Mouse (Mus musculus) thymus, adult 18-20 months (tissue): Measurements from ENCODE around the gene Pde4a.
"Not testable (repeated sequence)": the region's sequence is repeated elsewhere in the genome, so short reads cannot be mapped to it uniquely, and the experiment has no call there.

Source experiments
- DNase-seq, 2 experiments: peaks; one replicate each; pipeline ENCODE4 v3.0.0; 2022; ENCODE audit warnings: mixed read lengths in 2 of 2

Gene Pde4a

DNA sequence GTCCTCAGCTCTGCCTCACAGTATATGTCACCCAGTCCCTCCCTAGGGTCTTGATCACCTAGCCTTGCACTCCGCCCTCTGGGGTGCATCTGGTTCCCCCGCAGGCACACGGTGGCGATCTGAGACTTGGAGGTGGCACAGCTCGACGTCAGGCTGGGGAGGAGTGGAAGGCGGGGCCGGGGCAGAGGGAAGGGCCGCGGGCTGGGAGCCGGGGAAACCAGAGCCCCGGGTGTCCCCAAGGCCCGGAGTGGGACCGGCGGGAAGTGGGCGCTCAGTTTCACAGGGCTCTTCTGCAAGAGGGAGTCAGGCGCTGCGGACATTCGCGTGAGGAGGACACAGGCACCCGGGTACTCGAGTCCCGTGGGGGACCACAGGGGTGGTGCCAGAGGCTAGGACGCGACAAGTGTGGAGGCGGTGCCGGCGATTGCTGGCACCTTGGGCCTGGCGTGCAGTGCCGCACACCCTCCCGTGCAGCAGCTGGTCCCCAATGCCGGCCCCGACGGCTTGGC is 18.4 kb downstream of the Pde4a start:
- peak; percentile 43 to 45 for DNase-seq

DNA sequence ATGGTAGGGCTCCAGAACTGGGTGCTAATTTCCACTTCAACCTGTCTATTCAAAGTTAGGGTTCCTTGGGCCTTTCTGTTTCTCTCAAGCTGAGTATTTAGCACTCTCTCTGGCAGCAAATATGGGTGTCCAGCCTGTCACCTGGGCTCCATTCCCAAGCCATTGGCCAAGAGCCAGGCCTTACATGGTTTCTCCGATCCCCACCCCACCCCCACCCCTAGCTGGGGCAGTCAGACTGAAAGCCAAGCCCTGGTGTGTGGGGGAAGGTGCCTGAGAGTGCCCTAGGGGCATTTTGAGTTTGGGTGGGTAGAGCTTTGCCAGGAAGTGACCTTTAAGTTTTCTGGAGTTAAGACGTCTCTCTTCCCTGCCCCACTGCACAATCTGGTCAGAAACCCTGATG is 19.2 kb downstream of the Pde4a start:
- no peak for DNase-seq

DNA sequence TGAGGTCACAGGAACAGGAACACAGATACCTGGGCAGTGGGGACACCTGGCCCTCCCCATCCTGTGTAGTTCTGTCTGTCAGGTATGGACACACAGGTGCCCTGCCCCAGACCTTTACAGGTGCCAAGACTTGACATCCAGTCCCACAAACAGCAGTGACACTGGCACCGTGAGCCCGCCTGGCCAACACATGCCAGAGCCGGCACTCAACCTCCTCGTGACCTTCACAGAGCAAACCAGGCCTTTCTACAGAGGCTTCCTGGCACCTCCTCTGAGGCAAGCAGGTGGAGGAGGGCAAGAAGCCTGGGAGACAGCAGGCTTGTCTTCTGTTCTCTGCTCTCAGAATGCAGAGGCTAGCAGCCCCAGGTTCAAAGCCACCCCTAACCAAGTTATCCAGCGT is 19.9 kb downstream of the Pde4a start:
- no peak for DNase-seq

DNA sequence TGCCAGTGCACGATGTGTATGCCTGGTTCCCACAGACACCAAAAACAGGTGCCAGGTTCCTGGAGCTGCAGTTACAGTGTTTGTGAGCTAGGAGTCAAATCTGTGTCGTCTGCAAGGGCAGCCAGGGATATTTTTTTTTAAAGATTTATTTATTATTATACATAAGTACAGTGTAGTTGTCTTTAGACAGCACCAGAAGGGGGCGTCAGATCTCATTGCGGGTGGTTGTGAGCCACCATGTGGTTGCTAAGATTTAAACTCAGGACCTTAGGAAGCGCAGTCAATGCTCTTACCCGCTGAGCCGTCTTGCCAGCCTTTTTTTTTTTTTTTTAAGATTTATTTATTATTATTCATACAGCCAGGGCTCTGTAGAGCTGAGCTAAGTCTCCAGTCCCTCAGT is 24.4 kb downstream of the Pde4a start:
- no peak for DNase-seq

DNA sequence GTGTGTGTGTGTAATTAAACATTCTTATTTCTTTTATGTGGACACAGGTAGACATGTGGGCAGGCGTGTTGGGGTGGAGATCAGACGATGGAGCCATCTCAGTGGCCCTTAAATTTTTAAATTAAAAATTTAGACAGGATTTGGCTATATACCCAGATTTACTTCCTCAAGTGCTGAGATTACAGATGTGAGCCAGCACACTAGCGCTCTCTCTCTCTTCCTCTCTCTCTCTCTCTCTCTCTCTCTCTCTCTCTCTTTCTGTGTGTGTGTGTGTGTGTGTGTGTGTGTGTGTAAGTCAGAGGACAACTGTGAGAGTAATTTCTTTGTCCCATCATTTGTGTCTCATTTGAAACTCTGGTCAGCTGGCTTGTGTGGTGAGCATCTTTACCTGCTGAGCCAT is 25.2 kb downstream of the Pde4a start:
- no peak for DNase-seq

DNA sequence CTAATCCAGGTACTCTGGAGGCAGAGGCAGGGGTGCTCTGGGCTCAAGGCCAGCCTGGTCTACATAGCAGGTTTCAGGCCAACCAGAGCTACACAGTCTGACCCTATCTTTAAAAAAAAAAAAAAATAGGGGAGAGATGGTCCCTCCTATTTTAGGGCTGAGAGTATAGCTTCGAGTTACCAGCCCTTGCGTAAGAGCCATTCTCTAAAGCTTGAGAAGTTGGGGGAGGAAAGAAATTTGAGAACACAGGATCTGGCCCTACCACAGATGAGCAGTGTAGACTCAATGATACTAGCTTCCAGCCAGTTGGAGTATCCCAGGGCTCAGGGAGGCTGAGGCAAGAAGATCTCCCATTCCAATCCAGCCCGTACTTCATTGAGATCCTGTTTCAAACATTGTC is 28.3 kb downstream of the Pde4a start:
- no peak for DNase-seq

DNA sequence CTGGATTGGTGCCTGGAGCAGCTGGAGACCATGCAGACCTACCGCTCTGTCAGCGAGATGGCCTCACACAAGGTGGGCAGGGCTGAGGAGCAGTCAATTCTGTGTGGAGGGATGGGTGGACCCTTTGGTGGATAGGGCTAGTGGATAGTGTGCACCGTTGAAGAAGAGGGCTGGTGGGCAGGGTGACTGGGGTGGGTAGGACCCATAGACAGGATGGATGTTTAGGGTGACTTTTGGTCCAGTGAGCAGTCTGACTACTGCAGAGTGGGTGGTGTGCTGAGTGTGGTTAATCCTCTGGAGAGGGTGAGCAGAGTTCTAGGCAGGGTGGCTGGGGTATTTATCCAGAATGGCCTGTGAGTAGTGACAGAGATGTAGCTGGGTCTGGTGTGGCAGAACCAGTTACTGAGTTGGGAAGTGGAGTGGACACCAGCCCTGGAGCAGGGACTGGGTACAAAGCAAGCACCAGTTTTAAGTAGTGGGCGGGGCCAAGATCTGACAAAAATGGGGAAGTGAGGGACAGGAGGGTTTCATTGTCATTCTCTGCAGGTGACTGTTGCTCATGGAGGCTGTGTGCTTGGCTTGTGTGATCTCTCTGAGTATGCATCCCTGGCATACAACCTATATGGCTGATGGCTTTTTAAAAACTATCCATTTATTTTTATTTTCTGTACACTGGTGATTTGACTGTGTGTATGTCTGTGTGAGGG is 29.4 kb downstream of the Pde4a start:
- no peak for DNase-seq

DNA sequence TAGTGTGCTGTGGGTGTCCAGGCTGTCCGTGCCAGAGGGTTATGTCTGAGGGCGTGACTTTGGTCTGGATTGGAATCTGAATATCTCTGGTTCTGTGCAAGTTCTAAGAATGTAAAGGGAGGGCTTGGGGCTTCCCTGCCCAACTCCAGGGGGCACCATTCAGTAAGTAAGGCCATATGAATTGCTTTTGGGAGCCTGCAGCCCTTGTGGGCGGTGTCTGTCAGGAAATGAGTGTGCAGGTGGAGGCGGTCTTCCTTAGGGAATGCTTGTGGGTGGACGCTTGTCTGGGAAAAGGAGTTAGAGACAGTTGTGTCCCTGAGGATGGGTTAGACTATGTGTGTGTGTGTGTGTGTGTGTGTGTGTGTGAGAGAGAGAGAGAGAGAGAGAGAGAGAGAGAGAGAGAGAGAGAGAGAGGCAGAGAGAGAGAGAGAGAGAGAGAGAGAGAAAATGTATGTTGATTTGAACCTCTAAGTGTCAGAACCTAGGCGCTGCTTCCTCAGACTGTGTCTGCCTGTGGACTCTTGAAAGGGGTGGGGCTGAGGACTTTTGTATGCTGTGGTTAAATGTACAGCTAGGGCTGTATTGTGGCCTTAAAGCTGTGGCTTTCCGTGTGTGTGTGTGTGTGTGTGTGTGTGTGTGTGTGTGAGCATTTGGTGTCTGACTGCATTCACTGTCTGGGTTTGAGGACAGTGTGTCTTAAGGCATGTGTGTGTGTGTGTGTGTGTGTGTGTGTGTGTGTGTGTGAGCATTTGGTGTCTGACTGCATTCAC is 30.4 kb downstream of the Pde4a start:
- DNase-seq, result not testable (repeated sequence)

DNA sequence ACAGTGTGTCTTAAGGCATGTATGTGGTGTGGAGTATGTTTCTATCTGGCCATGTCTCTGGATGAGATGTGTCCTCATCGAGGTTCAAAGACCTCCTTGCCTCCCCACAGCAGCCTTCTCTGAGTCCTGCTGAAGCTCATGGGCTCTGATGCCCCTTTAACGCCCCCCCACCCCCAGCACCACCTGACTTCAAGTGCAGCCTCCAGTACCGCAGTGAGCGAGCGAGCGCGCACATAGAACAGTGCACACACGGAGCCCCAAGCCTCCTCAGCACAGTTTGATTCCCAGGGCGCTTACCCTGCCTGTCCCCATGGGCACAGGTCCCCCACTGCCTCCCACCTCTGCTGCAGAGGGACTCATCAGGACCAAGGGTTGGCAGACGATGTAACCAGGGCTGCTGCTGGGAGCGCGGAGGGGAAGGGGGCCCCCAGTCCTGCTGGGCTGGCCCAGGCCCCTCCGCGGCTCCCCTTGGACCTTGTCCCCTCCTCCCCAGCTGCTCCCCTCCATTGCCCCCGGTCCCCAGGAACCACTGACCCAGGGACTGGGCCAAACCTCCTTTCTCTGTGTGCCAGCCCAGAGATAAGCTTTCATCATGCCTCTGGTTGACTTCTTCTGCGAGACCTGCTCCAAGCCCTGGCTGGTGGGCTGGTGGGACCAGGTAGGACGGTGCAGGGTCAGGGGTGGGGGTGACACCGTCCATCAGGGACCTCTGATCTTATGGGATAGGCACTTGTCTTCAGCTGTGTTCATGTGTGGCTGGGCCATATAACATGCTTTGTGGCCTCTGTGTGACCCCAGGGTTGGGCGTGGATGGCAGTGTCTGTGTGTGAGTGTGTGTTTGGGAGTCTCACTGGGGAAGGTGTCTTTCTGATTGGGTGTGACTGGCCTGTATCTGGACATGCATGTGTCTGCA is 31.3 kb downstream of the Pde4a start:
- DNase-seq, result no peak

DNA sequence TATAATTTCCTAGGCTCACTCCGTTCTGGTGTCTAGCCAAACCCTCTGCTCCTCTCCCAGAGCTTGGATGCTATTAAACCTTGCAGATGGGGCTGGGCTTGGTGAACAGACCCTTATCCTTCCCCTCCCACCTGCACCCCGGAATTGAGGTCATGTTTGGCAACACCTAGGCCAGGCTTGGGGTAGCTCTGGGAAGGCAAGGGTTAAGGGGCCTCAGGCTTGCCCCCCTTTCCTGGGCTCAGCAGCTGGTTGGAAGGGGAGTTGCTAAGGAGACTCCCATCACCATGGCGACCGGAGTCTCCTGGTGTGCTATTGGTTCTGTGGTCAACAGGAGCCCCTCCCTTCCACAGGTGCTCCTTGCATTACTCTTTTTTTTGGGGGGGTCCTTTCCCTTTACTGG is 32.5 kb downstream of the Pde4a start:
- no peak for DNase-seq

DNA sequence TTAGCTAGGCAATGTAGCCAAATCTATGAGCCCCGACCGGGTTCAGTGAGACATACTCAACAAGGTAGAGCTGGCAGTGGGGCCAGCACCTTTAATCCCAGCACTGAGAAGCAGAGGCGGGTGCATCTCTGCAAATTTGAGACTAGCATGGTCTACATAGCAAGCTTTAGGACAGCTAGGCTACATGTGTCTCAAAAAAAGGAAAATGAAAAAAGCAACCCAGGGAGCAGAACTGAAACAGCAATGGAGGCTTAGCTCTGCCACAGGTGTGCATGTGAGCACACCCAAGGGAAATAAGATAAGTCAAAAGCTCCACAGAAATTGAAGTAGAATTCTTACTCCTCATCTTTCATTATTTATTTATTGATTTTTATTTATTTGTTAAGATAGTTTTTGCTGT is 33.4 kb downstream of the Pde4a start:
- no peak for DNase-seq

DNA sequence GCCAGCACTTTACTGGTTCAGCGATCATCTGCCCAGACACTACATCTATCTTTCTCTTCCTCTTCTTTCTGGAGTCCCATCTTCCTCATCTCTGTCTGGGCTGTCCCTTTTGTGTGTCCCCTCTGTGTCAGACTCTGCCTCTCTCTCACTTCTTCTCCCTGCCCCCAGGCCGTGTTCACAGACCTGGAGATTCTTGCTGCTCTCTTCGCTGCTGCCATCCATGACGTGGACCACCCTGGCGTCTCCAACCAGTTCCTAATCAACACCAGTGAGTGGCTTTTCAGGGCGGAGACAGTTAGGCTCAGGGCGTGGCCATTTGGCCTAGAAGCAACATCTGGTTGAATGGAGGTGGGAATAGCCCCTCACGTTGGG is 38.6 kb downstream of the Pde4a start:
- DNase-seq, result no peak

DNA sequence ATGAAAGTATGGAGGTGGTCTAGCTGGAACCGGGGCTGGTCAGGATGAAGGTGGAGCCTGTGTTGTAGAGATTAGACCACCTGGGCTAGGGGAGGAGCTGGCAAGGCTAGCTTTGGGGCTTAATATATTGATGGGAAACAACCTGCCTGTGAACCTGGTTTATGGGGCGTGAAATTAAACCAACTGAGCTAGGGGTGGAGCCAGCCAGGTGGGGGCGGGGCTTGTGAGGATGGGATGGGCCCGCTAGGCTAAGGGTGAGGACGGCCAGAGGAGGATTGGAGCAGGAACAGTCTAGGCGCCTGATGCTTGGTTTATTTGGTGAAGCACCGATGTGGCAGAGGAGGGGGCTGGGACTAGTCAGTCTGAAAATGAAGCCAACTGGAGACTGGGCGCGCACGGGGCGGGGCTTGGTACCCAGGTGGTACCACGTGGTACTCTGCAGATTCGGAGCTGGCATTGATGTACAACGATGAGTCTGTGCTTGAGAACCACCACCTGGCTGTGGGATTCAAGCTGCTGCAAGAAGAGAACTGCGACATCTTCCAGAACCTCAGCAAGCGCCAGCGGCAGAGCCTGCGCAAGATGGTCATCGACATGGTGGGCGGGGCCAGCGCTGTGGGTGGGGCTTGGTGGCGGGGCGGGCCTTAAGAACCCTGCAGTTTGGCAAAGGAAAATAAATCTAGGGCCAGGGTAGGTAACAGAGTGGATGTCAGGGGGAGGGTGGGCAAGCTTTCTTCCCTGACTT is 39.2 kb downstream of the Pde4a start:
- no peak for DNase-seq

DNA sequence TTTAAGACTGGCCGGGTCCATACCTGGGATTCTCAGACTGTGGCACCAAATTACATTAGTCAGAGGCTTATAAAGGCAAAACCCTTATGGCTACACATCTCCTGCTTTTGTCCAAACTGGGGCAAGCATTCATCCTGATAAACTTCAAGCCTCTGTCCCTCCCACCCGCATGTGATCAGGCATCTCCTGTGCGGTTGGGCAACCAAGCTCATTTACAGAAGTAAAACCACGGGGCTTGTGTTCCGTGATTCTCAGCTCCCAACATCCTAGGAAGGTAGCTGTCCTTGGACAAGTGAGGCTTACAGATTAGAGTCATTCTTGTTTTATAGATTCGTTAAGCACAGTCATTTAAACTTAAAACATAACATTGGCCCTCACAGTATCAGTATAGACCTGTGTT is 41.3 kb downstream of the Pde4a start:
- DNase-seq, result no peak

DNA sequence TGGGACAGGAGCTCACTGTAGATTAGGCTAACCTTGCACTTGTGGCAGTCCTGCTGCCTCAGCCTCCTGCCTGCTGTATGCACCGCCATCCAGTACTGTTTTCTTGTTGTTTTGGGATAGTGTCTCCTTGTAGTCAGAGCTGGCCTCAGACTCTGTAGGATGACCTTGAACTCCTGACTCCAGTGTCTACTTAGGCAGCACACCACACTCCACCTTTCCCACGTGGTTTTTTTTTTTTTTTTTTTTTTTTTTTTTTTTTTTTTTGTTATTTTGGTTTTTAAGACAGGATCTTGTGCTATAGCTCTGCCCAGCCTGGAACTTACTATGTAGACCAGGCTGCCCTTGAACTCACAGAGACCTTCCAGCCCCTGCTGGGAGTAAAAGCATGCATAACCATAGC is 43.1 kb downstream of the Pde4a start:
- DNase-seq, result no peak

DNA sequence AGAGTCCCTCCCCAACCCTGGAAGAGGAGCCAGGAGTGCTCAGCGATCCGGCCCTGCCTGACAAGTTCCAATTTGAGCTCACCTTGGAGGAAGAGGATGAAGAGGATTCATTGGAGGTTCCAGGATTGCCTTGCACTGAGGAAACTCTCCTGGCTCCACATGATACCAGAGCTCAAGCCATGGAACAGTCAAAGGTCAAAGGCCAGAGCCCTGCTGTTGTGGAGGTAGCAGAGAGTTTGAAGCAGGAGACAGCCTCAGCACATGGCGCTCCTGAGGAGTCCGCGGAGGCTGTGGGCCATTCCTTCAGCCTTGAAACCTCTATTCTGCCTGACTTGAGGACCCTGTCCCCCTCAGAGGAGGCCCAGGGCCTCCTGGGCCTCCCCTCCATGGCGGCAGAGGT is 45.3 kb downstream of the Pde4a start:
- DNase-seq, result no peak

DNA sequence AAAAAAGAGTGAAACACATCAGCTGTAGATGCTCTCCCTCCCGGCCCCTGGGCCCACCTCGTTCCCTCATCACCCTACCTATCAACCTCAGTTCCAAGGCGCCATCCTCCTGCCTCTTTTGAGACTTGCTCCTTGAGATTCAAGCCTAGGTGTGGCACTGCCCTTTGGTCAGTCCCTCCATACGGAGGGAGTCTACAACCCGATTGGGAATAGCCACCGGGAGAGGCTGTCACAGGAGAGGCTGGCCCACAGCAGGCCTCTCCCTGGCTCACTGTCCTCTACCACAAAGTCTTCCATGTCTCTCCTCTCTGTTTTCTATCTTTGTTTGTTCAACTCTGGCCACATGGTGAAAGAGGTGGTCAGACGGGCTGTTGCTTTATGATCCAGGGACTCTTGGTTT is 46.1 kb downstream of the Pde4a start:
- no peak for DNase-seq

DNA sequence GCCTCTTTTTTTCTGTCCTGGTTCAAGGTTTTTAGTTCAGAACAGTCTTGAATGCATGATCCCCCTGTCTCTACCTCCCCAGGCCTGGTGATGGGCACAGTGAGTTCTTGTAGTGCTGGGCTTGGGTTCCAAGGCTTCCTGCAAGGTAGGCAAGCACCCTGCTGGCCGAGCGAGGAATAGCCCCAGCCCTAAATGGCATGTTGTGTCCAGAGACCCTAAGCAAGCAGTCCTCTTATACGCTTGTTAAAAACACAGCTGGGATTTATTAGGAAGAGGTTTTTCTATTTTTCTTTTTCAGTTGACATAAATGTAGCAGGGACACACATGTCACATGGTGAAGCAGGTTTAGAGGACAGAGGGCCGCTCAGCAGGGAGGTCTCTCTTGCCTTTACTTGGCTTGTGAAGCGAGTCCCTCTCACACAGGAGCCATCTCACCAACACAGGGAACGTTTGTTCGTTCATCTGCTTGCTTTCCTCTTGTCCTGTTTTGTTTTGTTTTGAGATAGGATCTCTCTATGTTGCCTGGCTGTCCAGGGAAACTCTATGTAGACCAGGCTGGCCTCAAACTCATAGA is 48.2 kb downstream of the Pde4a start:
- DNase-seq, result no peak

DNA sequence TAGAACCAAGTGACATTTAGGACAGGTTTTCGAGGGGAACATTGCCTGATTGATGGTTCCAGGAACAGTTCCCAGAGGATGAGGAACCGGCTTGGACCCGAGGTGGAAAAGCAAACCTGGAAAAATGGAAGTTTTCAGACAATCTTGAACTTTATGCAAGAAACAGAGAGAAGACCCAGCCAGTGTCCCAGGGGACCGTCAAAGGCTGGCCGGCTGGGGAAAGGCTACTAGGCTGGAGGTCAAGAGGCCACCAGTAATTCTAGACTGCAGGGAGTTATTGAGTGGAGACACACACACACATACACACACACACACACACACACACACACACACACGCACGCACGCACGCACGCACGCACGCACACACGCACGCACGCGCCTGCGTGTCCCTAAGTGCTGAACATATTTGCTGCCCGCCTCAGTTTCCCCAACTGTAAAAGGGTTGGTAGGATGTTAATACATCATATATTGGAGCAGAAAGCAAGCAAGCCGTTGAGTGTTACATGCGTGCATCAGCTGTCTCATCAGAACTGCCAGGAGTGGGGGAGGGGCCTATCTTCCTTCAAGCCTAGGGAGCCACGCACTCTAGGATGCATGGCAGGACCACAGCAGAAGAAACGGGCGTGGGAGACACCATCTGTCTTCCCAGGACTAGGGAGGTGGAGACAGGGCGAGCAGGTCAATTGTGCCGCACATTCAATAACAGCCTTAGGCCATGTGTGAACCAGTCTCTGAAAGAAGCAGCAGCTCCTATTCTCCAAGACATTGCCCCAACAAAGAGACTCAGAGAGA is 50.7 kb downstream of the Pde4a start:
- DNase-seq, result no peak

DNA sequence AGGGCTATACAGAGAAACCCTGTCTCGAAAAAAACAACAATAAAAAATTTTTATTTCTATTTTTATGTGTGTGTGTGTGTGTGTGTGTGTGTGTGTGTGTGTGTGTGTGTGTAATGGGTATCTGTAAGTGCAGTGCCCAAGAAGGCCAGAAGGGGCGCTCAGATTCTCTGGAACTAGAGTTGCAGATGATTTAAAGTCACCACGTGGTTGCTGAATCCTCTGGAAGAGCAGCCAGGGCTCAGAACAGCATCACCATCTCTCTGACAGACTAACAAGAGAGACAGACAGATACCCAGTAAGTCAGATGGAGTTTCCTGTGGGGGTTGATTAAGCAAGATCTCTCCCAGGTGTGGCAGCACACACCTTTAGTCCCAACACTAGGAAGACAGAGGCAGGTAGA is 54.3 kb downstream of the Pde4a start:
- no peak for DNase-seq
